Mouse (Mus musculus): Measurements from ENCODE around the gene Cdc42bpb. TPM values are rescaled to one million over a fixed set of nuclear protein-coding genes. Genes with fewer than 3 reads are reported as not detected.

Gene Cdc42bpb
- polyA plus RNA-seq, 1 experiment: 164 TPM

GRCm38 (mm10) chr12:111409583-111409982 lies 32.1 kb upstream of the Cdc42bpb start:
- Histone ChIP-seq H3K27me3 (replicated peaks; ENCODE audit: control insufficient read depth, insufficient read depth, low read length) (no peaks in the 10 kb centered on the region), H3K4me1 (ENCODE audit: control insufficient read depth, insufficient read depth, low read length) (no peaks in the 10 kb centered on the region), H3K36me3 (ENCODE audit: control insufficient read depth, insufficient read depth, low read length) (no peaks in the 10 kb centered on the region), H3K27ac (ENCODE audit: insufficient read depth, low read depth, low read length) (no peak overlapping the region), H3K4me3 (ENCODE audit: insufficient read depth, low read depth, low read length) (no peak overlapping the region)
- 53% methylated on average over 5 of the region's 5 CpGs for WGBS
- DNase-seq: no peak
- TF ChIP-seq POLR2A (IDR thresholded peaks at IDR 0.05; ENCODE audit: low read depth, low read length) (no peak), CTCF (conservative IDR thresholded peaks at IDR 0.05; ENCODE audit: insufficient read depth, insufficient read length, low read depth, low read length) (no peak)

- 15% methylated on average over 24 of the region's 24 CpGs for WGBS
- DNase-seq: no peak
- H3K27ac ChIP-seq (ENCODE audit: insufficient read depth, low read depth, low read length): no peak within 1 kb of the TSS
- H3K27me3 ChIP-seq (replicated peaks; ENCODE audit: control insufficient read depth, insufficient read depth, low read length): no peaks in the 10 kb centered on the region
- no peaks in the 10 kb centered on the region for H3K36me3 ChIP-seq (ENCODE audit: control insufficient read depth, insufficient read depth, low read length)
- H3K4me3 ChIP-seq (ENCODE audit: insufficient read depth, low read depth, low read length): no peak within 1 kb of the TSS
- TF ChIP-seq CTCF (conservative IDR thresholded peaks at IDR 0.05; ENCODE audit: insufficient read depth, insufficient read length, low read depth, low read length) (no peak), POLR2A (IDR thresholded peaks at IDR 0.05; ENCODE audit: low read depth, low read length) (no peak)
- H3K4me1 ChIP-seq (ENCODE audit: control insufficient read depth, insufficient read depth, low read length): no peaks in the 10 kb centered on the region
These were observed 29.1 kb upstream of the Cdc42bpb start, which contains the start of gene Lbhd2 for GRCm38 (mm10) chr12:111406622-111407021. TSS of gene Lbhd2 (plus strand) at chr12:111406809.

GRCm38 (mm10) chr12:111404880-111405279 lies 27.4 kb upstream of the Cdc42bpb start:
- Histone ChIP-seq H3K27me3 (replicated peaks; ENCODE audit: control insufficient read depth, insufficient read depth, low read length) (no peaks in the 10 kb centered on the region), H3K4me1 (ENCODE audit: control insufficient read depth, insufficient read depth, low read length) (no peaks in the 10 kb centered on the region; the same call in 1 of the 2 replicates), H3K36me3 (ENCODE audit: control insufficient read depth, insufficient read depth, low read length) (no peaks in the 10 kb centered on the region), H3K27ac (ENCODE audit: insufficient read depth, low read depth, low read length) (no peak overlapping the region), H3K4me3 (ENCODE audit: insufficient read depth, low read depth, low read length) (no peak overlapping the region)
- 72% methylated on average over 10 of the region's 10 CpGs for WGBS
- TF ChIP-seq POLR2A (IDR thresholded peaks at IDR 0.05; ENCODE audit: low read depth, low read length) (no peak), CTCF (conservative IDR thresholded peaks at IDR 0.05; ENCODE audit: insufficient read depth, insufficient read length, low read depth, low read length) (no peak)
- DNase-seq: no peak

- Histone ChIP-seq H3K4me3 (ENCODE audit: insufficient read depth, low read depth, low read length) (no peak overlapping the region), H3K4me1 (ENCODE audit: control insufficient read depth, insufficient read depth, low read length) (no peaks in the 10 kb centered on the region; the same call in 1 of the 2 replicates), H3K27ac (ENCODE audit: insufficient read depth, low read depth, low read length) (no peak overlapping the region), H3K27me3 (replicated peaks; ENCODE audit: control insufficient read depth, insufficient read depth, low read length) (no peaks in the 10 kb centered on the region), H3K36me3 (ENCODE audit: control insufficient read depth, insufficient read depth, low read length) (no peaks in the 10 kb centered on the region)
- peak; percentile 85 for DNase-seq
- 28% methylated on average over 15 of the region's 15 CpGs for WGBS
- TF ChIP-seq POLR2A (IDR thresholded peaks at IDR 0.05; ENCODE audit: low read depth, low read length): no peak
- TF ChIP-seq CTCF (conservative IDR thresholded peaks at IDR 0.05; ENCODE audit: insufficient read depth, insufficient read length, low read depth, low read length): peak; percentile 90
These were observed 24.1 kb upstream of the Cdc42bpb start for GRCm38 (mm10) chr12:111401454-111402184.

- H3K4me3 ChIP-seq (ENCODE audit: insufficient read depth, low read depth, low read length): no peak overlapping the region
- WGBS: 79% methylated on average over 5 of the region's 5 CpGs
- TF ChIP-seq CTCF (conservative IDR thresholded peaks at IDR 0.05; ENCODE audit: insufficient read depth, insufficient read length, low read depth, low read length) (no peak), POLR2A (IDR thresholded peaks at IDR 0.05; ENCODE audit: low read depth, low read length) (no peak)
- H3K27ac ChIP-seq (ENCODE audit: insufficient read depth, low read depth, low read length): no peak overlapping the region
- H3K36me3 ChIP-seq (ENCODE audit: control insufficient read depth, insufficient read depth, low read length): no peaks in the 10 kb centered on the region
- no peak for DNase-seq
- H3K27me3 ChIP-seq (replicated peaks; ENCODE audit: control insufficient read depth, insufficient read depth, low read length): no peaks in the 10 kb centered on the region
- H3K4me1 ChIP-seq (ENCODE audit: control insufficient read depth, insufficient read depth, low read length): no peaks in the 10 kb centered on the region; the same call in 1 of the 2 replicates
These were observed 19.5 kb upstream of the Cdc42bpb start for GRCm38 (mm10) chr12:111396997-111397396.

- TF ChIP-seq POLR2A (IDR thresholded peaks at IDR 0.05; ENCODE audit: low read depth, low read length) (no peak), CTCF (conservative IDR thresholded peaks at IDR 0.05; ENCODE audit: insufficient read depth, insufficient read length, low read depth, low read length) (no peak)
- Histone ChIP-seq H3K27me3 (replicated peaks; ENCODE audit: control insufficient read depth, insufficient read depth, low read length) (no peaks in the 10 kb centered on the region), H3K4me1 (ENCODE audit: control insufficient read depth, insufficient read depth, low read length) (no peaks in the 10 kb centered on the region), H3K27ac (ENCODE audit: insufficient read depth, low read depth, low read length) (no peak overlapping the region), H3K4me3 (ENCODE audit: insufficient read depth, low read depth, low read length) (no peak overlapping the region), H3K36me3 (ENCODE audit: control insufficient read depth, insufficient read depth, low read length) (no peaks in the 10 kb centered on the region)
- no peak for DNase-seq
- 84% methylated on average over 6 of the region's 6 CpGs for WGBS
These were observed 16.5 kb upstream of the Cdc42bpb start for GRCm38 (mm10) chr12:111394008-111394407.

- no peaks in the 10 kb centered on the region for H3K36me3 ChIP-seq (ENCODE audit: control insufficient read depth, insufficient read depth, low read length)
- H3K27me3 ChIP-seq (replicated peaks; ENCODE audit: control insufficient read depth, insufficient read depth, low read length): no peaks in the 10 kb centered on the region
- WGBS: 43% methylated on average over 4 of the region's 4 CpGs
- TF ChIP-seq POLR2A (IDR thresholded peaks at IDR 0.05; ENCODE audit: low read depth, low read length) (no peak), CTCF (conservative IDR thresholded peaks at IDR 0.05; ENCODE audit: insufficient read depth, insufficient read length, low read depth, low read length) (no peak)
- H3K4me1 ChIP-seq (ENCODE audit: control insufficient read depth, insufficient read depth, low read length): peaks cover 5% of the 10 kb centered on the region; the same call in 1 of the 2 replicates
- H3K4me3 ChIP-seq (ENCODE audit: insufficient read depth, low read depth, low read length): no peak overlapping the region
- peak overlapping the region; percentile 46; the same call in 1 of the 2 replicates for H3K27ac ChIP-seq (ENCODE audit: insufficient read depth, low read depth, low read length)
- no peak for DNase-seq
These were observed 9.6 kb upstream of the Cdc42bpb start for GRCm38 (mm10) chr12:111387146-111387545.
